Comparison of ENCODE assay signal across 14 mouse cellular contexts in the genomic region with DNA sequence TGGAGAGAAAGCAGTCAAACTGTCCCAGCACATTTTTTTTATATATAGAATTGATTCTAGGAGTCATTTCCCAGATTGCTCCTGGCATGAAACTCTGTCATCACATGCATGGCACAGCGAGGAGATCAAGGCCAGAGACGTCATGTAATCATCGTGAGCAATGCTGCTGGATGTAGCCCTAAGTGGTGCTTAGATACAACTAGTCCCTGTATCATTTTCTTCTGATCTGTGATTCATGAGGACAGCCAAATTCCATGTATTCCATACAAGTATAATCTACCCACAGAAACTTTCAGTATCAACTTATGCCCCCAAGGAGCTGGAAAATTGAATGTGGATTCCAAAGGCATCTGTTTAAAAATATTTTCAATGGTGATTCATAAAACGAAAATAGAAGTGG.
"Had no signal": no experiment of that assay in that cellular context is flagged by ENCODE, and none has a peak within 500 bp of the region (broad histone marks: within the 10 kb centered on the region; RNA-seq: fewer than 3 reads in every experiment).

No protein-coding gene starts in this region.

- H3K4me2 ChIP-seq: liver, embryonic 11.5 days; liver, embryonic 15.5 days; midbrain, embryonic 13.5 days; neural tube, embryonic 15.5 days had no signal

- H3K9ac ChIP-seq: liver, embryonic 15.5 days; midbrain, embryonic 13.5 days; neural tube, embryonic 15.5 days had no signal

- ATAC-seq: lung, postnatal 0 days; midbrain, embryonic 13.5 days had no signal

- H3K27me3 ChIP-seq: liver, embryonic 15.5 days; midbrain, embryonic 13.5 days; neural tube, embryonic 15.5 days had no signal

- DNase-seq: kidney, postnatal 14 days; lung, adult 2 months; lung, postnatal 36 days; right cerebral cortex, adult 18-20 months; right cerebral cortex, postnatal 25 days; thymus, postnatal 4 days had no signal

- H3K4me1 ChIP-seq: limb, embryonic 10.5 days; liver, embryonic 15.5 days; midbrain, embryonic 13.5 days had no signal

- H3K4me3 ChIP-seq: left cerebral cortex, adult 2 months; limb, embryonic 10.5 days; liver, embryonic 15.5 days; midbrain, embryonic 13.5 days; myocyte; neural tube, embryonic 15.5 days had no signal

- H3K27ac ChIP-seq: left cerebral cortex, adult 2 months; limb, embryonic 10.5 days; liver, embryonic 15.5 days; midbrain, embryonic 13.5 days; neural tube, embryonic 15.5 days had no signal

- H3K36me3 ChIP-seq: limb, embryonic 10.5 days; liver, embryonic 15.5 days; midbrain, embryonic 13.5 days; neural tube, embryonic 15.5 days had no signal

- H3K9me3 ChIP-seq: limb, embryonic 10.5 days; liver, embryonic 15.5 days; midbrain, embryonic 13.5 days; neural tube, embryonic 15.5 days had no signal
